Mouse (Mus musculus): ENCODE measurements around the gene Rin2. TPM values are rescaled to one million over a fixed set of nuclear protein-coding genes. Genes with fewer than 3 reads are reported as not detected.
A peak's percentile ranks its signal among the peaks of the same experiment; 100 is the strongest.
"Not testable (repeated sequence)": the region's sequence is repeated elsewhere in the genome, so short reads cannot be mapped to it uniquely, and the experiment has no call there.

Rin2 gene
- total RNA-seq, 2 experiments from 2014 or later = 17.5 to 22.2 TPM

GRCm38 (mm10) chr2:145903983-145904616 lies 229.1 kb downstream of the Rin2 start:
- intact Hi-C loops (cut with DNase I) = loop anchor here (5.0 kb wide), 1 partner anchor 202 kb away; no protein-coding TSS in a partner anchor
- DNase-seq (ENCODE audit: extremely low spot score in 1 of 2, low spot score in 2 of 2) = no peak

- intact Hi-C loops (cut with DNase I) = no loop called here
- no peak for DNase-seq (ENCODE audit: extremely low spot score in 1 of 2, low spot score in 2 of 2)
Measured at GRCm38 (mm10) chr2:145905156-145905555, 230.1 kb downstream of the Rin2 start.

- intact Hi-C loops (cut with DNase I); DNase-seq (ENCODE audit: extremely low spot score in 1 of 2, low spot score in 2 of 2): not testable (repeated sequence)
Measured at GRCm38 (mm10) chr2:145905884-145906283, 230.9 kb downstream of the Rin2 start.

DNA sequence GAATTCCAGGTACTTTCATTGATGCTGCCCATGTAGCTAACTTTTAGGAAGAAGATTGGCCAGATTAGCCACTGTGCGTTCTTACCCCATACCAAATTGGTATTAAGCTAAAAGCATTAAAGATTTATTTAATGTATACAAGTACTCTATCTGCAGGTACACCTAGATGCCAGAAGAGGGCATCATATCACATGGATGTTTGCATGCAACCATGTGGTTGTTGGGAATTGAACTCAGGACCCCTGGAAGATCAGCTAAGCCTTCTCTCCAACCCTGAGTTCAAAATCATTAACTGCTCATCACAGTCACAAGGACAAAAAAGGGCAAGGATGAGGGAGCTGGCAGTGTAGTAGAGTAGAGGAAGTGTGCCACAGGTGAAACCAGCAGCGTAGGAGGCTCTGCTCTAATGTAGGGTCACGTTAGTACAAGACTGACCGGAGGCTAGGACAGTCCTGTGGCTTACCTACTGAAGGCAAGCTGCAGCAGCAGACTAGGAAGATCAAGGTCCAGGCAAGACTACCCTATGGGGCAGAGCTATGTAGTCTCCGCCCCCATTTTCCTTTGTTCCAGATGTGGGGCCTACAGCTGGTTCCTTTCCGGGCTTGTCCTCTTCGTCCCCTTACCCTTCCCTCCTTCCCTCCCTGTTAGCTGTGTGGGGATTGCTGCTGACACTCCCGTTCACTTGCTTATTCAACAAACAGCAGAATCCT lies 246.1 kb downstream of the Rin2 start:
- intact Hi-C loops (cut with DNase I) = loop anchor here (10.0 kb wide), 1 partner anchor 1134 kb away; no protein-coding TSS in a partner anchor
- no peak for DNase-seq (ENCODE audit: extremely low spot score in 1 of 2, low spot score in 2 of 2)

- peak; percentile 93 to 96 for DNase-seq (ENCODE audit: extremely low spot score in 1 of 2, low spot score in 2 of 2)
- intact Hi-C loops (cut with DNase I) = no loop called here
Measured at GRCm38 (mm10) chr2:145934339-145935231, 259.6 kb downstream of the Rin2 start, which contains the start of the genes Cfap61 and Crnkl1. Gene Cfap61, plus strand, starts transcription at chr2:145934784. Gene Crnkl1, minus strand, starts transcription at chr2:145935014.

DNA sequence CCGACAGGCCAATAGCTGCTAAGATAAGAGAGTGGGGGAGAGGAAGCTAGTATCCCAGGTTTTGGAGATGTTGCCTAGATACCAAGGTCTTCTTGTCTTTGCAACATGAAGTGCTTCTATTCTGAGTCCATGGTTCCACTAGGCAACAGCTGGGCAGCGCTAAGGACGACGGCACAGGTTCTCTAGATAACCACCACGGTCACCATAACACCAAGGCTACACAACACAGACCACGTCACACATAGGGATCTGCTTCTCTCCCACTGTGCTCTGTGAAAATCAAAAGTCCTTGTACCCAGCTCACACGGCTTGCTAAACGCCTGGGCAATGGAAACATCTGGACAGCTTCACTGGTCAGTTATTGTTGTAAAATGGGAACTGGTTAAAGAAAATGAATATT lies 262.0 kb downstream of the Rin2 start:
- intact Hi-C loops (cut with DNase I) = no loop called here
- DNase-seq (ENCODE audit: extremely low spot score in 1 of 2, low spot score in 2 of 2) = no peak

Small RNA genes lying within 50 kb of the gene (microRNA-seq; reads per million reads assigned to microRNA genes)
- gene Gm25026 = not detected

Other genes with a start within 250 kb of the Rin2 start
- gene Naa20, start 226.9 kb downstream of the Rin2 start, total RNA-seq (2021) = 10 to 100 TPM; 77.9 to 81.4 TPM